Mouse (Mus musculus) common myeloid progenitor, adult 5-6 weeks (primary cell): ENCODE results near the gene 8030474K03Rik. TPM values are rescaled to one million over a fixed set of nuclear protein-coding genes. Genes with fewer than 3 reads are reported as not detected.
A peak's percentile ranks its signal among the peaks of the same experiment; 100 is the strongest.

Experiments
- ATAC-seq: replicated peaks from 2 replicates; pipeline ENCODE4 v1.8.0; 2016; ENCODE audit warnings: low read depth, mild to moderate bottlenecking, moderate TSS enrichment, inconsistent platforms; ENCODE audit not compliant: poor library complexity, severe bottlenecking
- total RNA-seq: library from RNA; stranded (forward); fragments of 200-1000, 187-1606 nt; gene quantifications from 2 replicates; pipeline ENCODE4 v1.2.3, GENCODE M21; 2017

The 8030474K03Rik gene
- not detected in 2 replicates for total RNA-seq

- no peak for ATAC-seq
Observed at GRCm38 (mm10) chrX:101794342-101794741, at the start of gene 8030474K03Rik, which contains the start of gene Gm4779. Gene 8030474K03Rik (plus strand): TSS chrX:101794656. Gene Gm4779 (minus strand): TSS chrX:101794423.

- ATAC-seq, result no peak
Observed at GRCm38 (mm10) chrX:101750144-101750543, 44.3 kb upstream of the 8030474K03Rik start.

GRCm38 (mm10) chrX:101754478-101754877 lies 40.0 kb upstream of the 8030474K03Rik start:
- no peak for ATAC-seq

GRCm38 (mm10) chrX:101764621-101765020 lies 29.8 kb upstream of the 8030474K03Rik start:
- ATAC-seq, result no peak

- no peak for ATAC-seq
Observed at GRCm38 (mm10) chrX:101765111-101765510, 29.3 kb upstream of the 8030474K03Rik start.

- no peak for ATAC-seq
Observed at GRCm38 (mm10) chrX:101767280-101767679, 27.2 kb upstream of the 8030474K03Rik start.

- ATAC-seq, result peak; percentile 51
Observed at GRCm38 (mm10) chrX:101769478-101769877, 25.0 kb upstream of the 8030474K03Rik start.

- peak; percentile 78 for ATAC-seq
Observed at GRCm38 (mm10) chrX:101770307-101770706, 24.1 kb upstream of the 8030474K03Rik start.

GRCm38 (mm10) chrX:101772035-101772434 lies 22.4 kb upstream of the 8030474K03Rik start:
- ATAC-seq, result peak; percentile 71; the same call in 1 of the 2 replicates

GRCm38 (mm10) chrX:101791551-101791950 lies 2.9 kb upstream of the 8030474K03Rik start:
- peak; percentile 70; the same call in 1 of the 2 replicates for ATAC-seq

- peak; percentile 76 for ATAC-seq
Observed at GRCm38 (mm10) chrX:101805512-101805911, 11.1 kb downstream of the 8030474K03Rik start.

- ATAC-seq, result peak; percentile 52; the same call in 1 of the 2 replicates
Observed at GRCm38 (mm10) chrX:101811750-101812149, 17.3 kb downstream of the 8030474K03Rik start.

GRCm38 (mm10) chrX:101819163-101819562 lies 24.7 kb downstream of the 8030474K03Rik start:
- ATAC-seq, result peak; percentile 52; the same call in 1 of the 2 replicates

GRCm38 (mm10) chrX:101819980-101820379 lies 25.5 kb downstream of the 8030474K03Rik start:
- peak; percentile 66 for ATAC-seq

GRCm38 (mm10) chrX:101847191-101847795 lies 52.8 kb downstream of the 8030474K03Rik start:
- ATAC-seq, result no peak

Other genes starting within 250 kb of the 8030474K03Rik start
- 83.0 and 95.1 TPM in 2 replicates for gene Ogt, start 154.6 kb upstream of the 8030474K03Rik start, total RNA-seq
- 0.27 TPM in 1 of 2 replicates, not detected in the other for gene Cxcr3, start 60.4 kb upstream of the 8030474K03Rik start, total RNA-seq
- 0.55 and 1.8 TPM in 2 replicates for gene Gm4779, start 233 bp upstream of the 8030474K03Rik start, total RNA-seq
- gene Nhsl2, start 54.7 kb downstream of the 8030474K03Rik start, total RNA-seq, result 2.8 and 5.3 TPM in 2 replicates